Mouse (Mus musculus): ENCODE measurements at regions not wholly inside any gene's neighbourhood (a gene's known extent, or its start where the extent isn't known, plus 50 kb on each side); places are given as distances from the start of the nearest gene placed in this dataset.

GRCm38 (mm10) chr13:112204204-112204603 is 84.0 kb upstream of the Ankrd55 start:
- no peak for TF ChIP-seq POLR2A (IDR thresholded peaks at IDR 0.05; ENCODE audit: low read depth, low read length)
- TF ChIP-seq CTCF (IDR thresholded peaks at IDR 0.05; ENCODE audit: borderline replicate concordance, insufficient read depth, low read length) = no peak

All from embryonic fibroblast, embryonic 13.5 days (primary cell).